Mouse (Mus musculus) neural tube, embryonic 13.5 days (tissue): ENCODE data around the gene Dusp9. TPM values are rescaled to one million over a fixed set of nuclear protein-coding genes. Genes with fewer than 3 reads are reported as not detected.

Experiments used
- ATAC-seq: fragments of 200-750 bp; cut with Nextera tagmentation; 2 replicates; pipeline ENCODE4 v1.8.0; 2017; ENCODE audit warnings: low read depth, mild to moderate bottlenecking, moderate TSS enrichment, moderate library complexity
- H3K27ac ChIP-seq: fragments of 300-500 bp; sonication (generic); replicated peaks from 2 replicates; pipeline ENCODE4 v1.5.1; 2015; ENCODE audit warnings: moderate library complexity, mild to moderate bottlenecking, inconsistent platforms
- H3K27me3 ChIP-seq: fragments of 300-500 bp; sonication (generic); 2 replicates; pipeline ENCODE4 v1.6.1; 2015; ENCODE audit warnings: mild to moderate bottlenecking, inconsistent platforms
- H3K36me3 ChIP-seq: fragments of 300-500 bp; sonication (generic); 2 replicates; pipeline ENCODE4 v1.6.1; 2015; ENCODE audit warnings: mild to moderate bottlenecking, inconsistent platforms
- H3K4me1 ChIP-seq: fragments of 300-500 bp; sonication (generic); replicated peaks from 2 replicates; pipeline ENCODE4 v1.6.1; 2015; ENCODE audit warnings: inconsistent platforms
- H3K4me2 ChIP-seq: fragments of 300-500 bp; sonication (generic); 2 replicates; pipeline ENCODE4 v1.6.1; 2015; ENCODE audit warnings: inconsistent platforms, mild to moderate bottlenecking, moderate library complexity
- H3K4me3 ChIP-seq: fragments of 300-500 bp; sonication (generic); 2 replicates; pipeline ENCODE4 v1.5.1; 2015; ENCODE audit warnings: mild to moderate bottlenecking, inconsistent platforms
- H3K9ac ChIP-seq: fragments of 300-500 bp; sonication (generic); 2 replicates; pipeline ENCODE4 v1.6.1; 2015; ENCODE audit warnings: moderate library complexity, mild to moderate bottlenecking, inconsistent platforms
- H3K9me3 ChIP-seq: fragments of 300-500 bp; sonication (generic); 2 replicates; pipeline ENCODE4 v1.6.1; 2016; ENCODE audit warnings: inconsistent platforms
- WGBS: fragments of 180-500 bp; shearing (Covaris S2); methylation state at CpG from one replicate; pipeline ENCODE4 v1.1.7; 2015; 5-methylcytosine and 5-hydroxymethylcytosine counted together
- polyA plus RNA-seq: library from polyadenylated mRNA; unstranded; fragments of >200 nt; fragmentation: Nextera tagmentation; extraction: Ambion mirVana; gene quantifications from 2 replicates; pipeline ENCODE4 v1.2.1, GENCODE M21; 2015

Gene Dusp9
- polyA plus RNA-seq, 1 experiment from 2014 or later, result 1.1 TPM

GRCm38 (mm10) chrX:73672879-73673618 lies 33.8 kb downstream of the Dusp9 start, which contains the start of gene Slc6a8:
Gene Slc6a8, plus strand, starts transcription at chrX:73673150.
- Histone ChIP-seq H3K27me3 (no peaks in the 10 kb centered on the region), H3K27ac (peak within 1 kb of the TSS; percentile 64), H3K9ac (peak within 1 kb of the TSS; percentile 85), H3K4me1 (peaks cover 25% of the 10 kb centered on the region), H3K9me3 (no peaks in the 10 kb centered on the region), H3K36me3 (peaks cover 18% of the 10 kb centered on the region; the same call in 1 of the 2 replicates), H3K4me3 (peak within 1 kb of the TSS; percentile 58), H3K4me2 (peak within 1 kb of the TSS; percentile 69)
- ATAC-seq, result peak; percentile 76
- WGBS, result 11% methylated on average over 49 of the region's 72 CpGs

- peak overlapping the region; percentile 64 for H3K27ac ChIP-seq
- 20% methylated on average over 40 of the region's 42 CpGs for WGBS
- ATAC-seq, result peak; percentile 32
Measured at GRCm38 (mm10) chrX:73673619-73673967, 34.4 kb downstream of the Dusp9 start.

GRCm38 (mm10) chrX:73673968-73674661 lies 34.9 kb downstream of the Dusp9 start:
- ATAC-seq, result peak; percentile 49
- Histone ChIP-seq H3K36me3 (peaks cover 29% of the 10 kb centered on the region), H3K27me3 (no peaks in the 10 kb centered on the region), H3K9me3 (no peaks in the 10 kb centered on the region), H3K9ac (peak overlapping the region; percentile 85), H3K4me2 (peak overlapping the region; percentile 69), H3K4me1 (peaks cover 25% of the 10 kb centered on the region), H3K27ac (peak overlapping the region; percentile 64), H3K4me3 (peak overlapping the region; percentile 58)
- 31% methylated on average over 20 of the region's 20 CpGs for WGBS

More at GRCm38 (mm10) chrX:73673619-73673967, 34.4 kb downstream of the Dusp9 start:
- Histone ChIP-seq H3K36me3 (peaks cover 23% of the 10 kb centered on the region), H3K4me1 (peaks cover 25% of the 10 kb centered on the region), H3K4me2 (peak overlapping the region; percentile 69), H3K9me3 (no peaks in the 10 kb centered on the region), H3K9ac (peak overlapping the region; percentile 85), H3K27me3 (no peaks in the 10 kb centered on the region), H3K4me3 (peak overlapping the region; percentile 58)

- WGBS, result 75% methylated on average over 2 of the region's 2 CpGs
- Histone ChIP-seq H3K4me2 (peak overlapping the region; percentile 69), H3K27me3 (no peaks in the 10 kb centered on the region), H3K4me3 (peak overlapping the region; percentile 58), H3K9ac (peak overlapping the region; percentile 85), H3K27ac (no peak overlapping the region), H3K36me3 (peaks cover 40% of the 10 kb centered on the region), H3K9me3 (no peaks in the 10 kb centered on the region), H3K4me1 (peaks cover 25% of the 10 kb centered on the region)
- ATAC-seq, result no peak
Measured at GRCm38 (mm10) chrX:73675231-73675630, 36.0 kb downstream of the Dusp9 start.

- Histone ChIP-seq H3K9ac (no peak overlapping the region), H3K4me3 (no peak overlapping the region), H3K27me3 (no peaks in the 10 kb centered on the region), H3K36me3 (peaks cover 52% of the 10 kb centered on the region), H3K4me2 (no peak overlapping the region), H3K27ac (no peak overlapping the region), H3K4me1 (peaks cover 25% of the 10 kb centered on the region), H3K9me3 (no peaks in the 10 kb centered on the region)
- no peak for ATAC-seq
- WGBS, result 93% methylated on average over 4 of the region's 4 CpGs
Measured at GRCm38 (mm10) chrX:73676668-73677067, 37.4 kb downstream of the Dusp9 start.

GRCm38 (mm10) chrX:73684156-73684555 lies 44.9 kb downstream of the Dusp9 start:
- no peak overlapping the region for H3K4me2 ChIP-seq
- WGBS, result 85% methylated on average over 2 of the region's 2 CpGs
- no peaks in the 10 kb centered on the region for H3K4me1 ChIP-seq
- H3K9ac ChIP-seq, result no peak overlapping the region
- ATAC-seq, result no peak
- no peak overlapping the region for H3K27ac ChIP-seq
- no peaks in the 10 kb centered on the region for H3K27me3 ChIP-seq
- H3K36me3 ChIP-seq, result peaks cover 79% of the 10 kb centered on the region
- H3K4me3 ChIP-seq, result no peak overlapping the region
- no peaks in the 10 kb centered on the region for H3K9me3 ChIP-seq

GRCm38 (mm10) chrX:73684978-73685377 lies 45.8 kb downstream of the Dusp9 start:
- Histone ChIP-seq H3K27me3 (no peaks in the 10 kb centered on the region), H3K4me2 (no peak overlapping the region), H3K9me3 (no peaks in the 10 kb centered on the region), H3K9ac (no peak overlapping the region), H3K36me3 (peaks cover 73% of the 10 kb centered on the region), H3K4me3 (no peak overlapping the region), H3K4me1 (no peaks in the 10 kb centered on the region), H3K27ac (no peak overlapping the region)
- ATAC-seq, result no peak

- H3K9ac ChIP-seq, result no peak overlapping the region
- H3K27ac ChIP-seq, result no peak overlapping the region
- no peak overlapping the region for H3K4me2 ChIP-seq
- H3K4me3 ChIP-seq, result no peak overlapping the region
- WGBS, result 53% methylated on average over 3 of the region's 3 CpGs
- no peak for ATAC-seq
- peaks cover 67% of the 10 kb centered on the region for H3K36me3 ChIP-seq
- no peaks in the 10 kb centered on the region for H3K9me3 ChIP-seq
- H3K4me1 ChIP-seq, result no peaks in the 10 kb centered on the region
- no peaks in the 10 kb centered on the region for H3K27me3 ChIP-seq
Measured at GRCm38 (mm10) chrX:73685629-73686028, 46.4 kb downstream of the Dusp9 start.

- Histone ChIP-seq H3K36me3 (peaks cover 26% of the 10 kb centered on the region), H3K27ac (no peak overlapping the region), H3K4me3 (no peak overlapping the region), H3K27me3 (no peaks in the 10 kb centered on the region), H3K9ac (no peak overlapping the region), H3K9me3 (no peaks in the 10 kb centered on the region), H3K4me2 (no peak overlapping the region), H3K4me1 (no peaks in the 10 kb centered on the region)
- peak; percentile 59; the same call in 1 of the 2 replicates for ATAC-seq
- 84% methylated on average over 5 of the region's 5 CpGs for WGBS
Measured at GRCm38 (mm10) chrX:73690917-73691629, 51.9 kb downstream of the Dusp9 start.

Other genes starting within 250 kb of the Dusp9 start
- not detected in 2 replicates for gene Gm18336, start 240.7 kb upstream of the Dusp9 start, polyA plus RNA-seq
- gene Zfp92, start 228.3 kb upstream of the Dusp9 start, polyA plus RNA-seq, result 0.31 and 0.43 TPM in 2 replicates
- gene Trex2, start 204.1 kb upstream of the Dusp9 start, polyA plus RNA-seq, result not detected in 2 replicates
- 59.9 and 64.1 TPM in 2 replicates for gene Haus7, start 180.4 kb upstream of the Dusp9 start, polyA plus RNA-seq
- gene Bgn, start 155.8 kb upstream of the Dusp9 start, polyA plus RNA-seq, result 32.8 and 35.2 TPM in 2 replicates
- gene Atp2b3, start 136.3 kb upstream of the Dusp9 start, polyA plus RNA-seq, result 3.2 and 3.7 TPM in 2 replicates
- 86.2 and 94.4 TPM in 2 replicates for gene Pnck, start 20.7 kb downstream of the Dusp9 start, polyA plus RNA-seq
- gene Slc6a8, start 33.7 kb downstream of the Dusp9 start, polyA plus RNA-seq, result 7.7 and 7.8 TPM in 2 replicates
- 147 and 150 TPM in 2 replicates for gene Bcap31, start 76.8 kb downstream of the Dusp9 start, polyA plus RNA-seq
- gene Abcd1, start 77.2 kb downstream of the Dusp9 start, polyA plus RNA-seq, result 10.3 and 11.1 TPM in 2 replicates
- gene Plxnb3, start 117.7 kb downstream of the Dusp9 start, polyA plus RNA-seq, result 0.50 and 0.73 TPM in 2 replicates
- gene Srpk3, start 135.0 kb downstream of the Dusp9 start, polyA plus RNA-seq, result 2.6 and 5.1 TPM in 2 replicates
- 226 and 232 TPM in 2 replicates for gene Idh3g, start 147.5 kb downstream of the Dusp9 start, polyA plus RNA-seq
- 144 and 160 TPM in 2 replicates for gene Ssr4, start 147.6 kb downstream of the Dusp9 start, polyA plus RNA-seq
- gene Pdzd4, start 185.6 kb downstream of the Dusp9 start, polyA plus RNA-seq, result 2.6 and 3.2 TPM in 2 replicates